Mouse (Mus musculus) lung, adult 2 months (tissue): ENCODE data around the gene Fam155a.

Experiments used
- CTCF ChIP-seq: fragments of 200-500 bp; IDR thresholded peaks from 2 replicates; pipeline ENCODE4 v1.5.1; 2011; ENCODE audit warnings: mild to moderate bottlenecking, low read length, control low read depth; ENCODE audit not compliant: insufficient read depth
- POLR2A ChIP-seq: fragments of 200-500 bp; IDR thresholded peaks from 2 replicates; pipeline ENCODE4 v1.6.1; 2011; ENCODE audit warnings: low read depth, mild to moderate bottlenecking, control low read depth, low read length, borderline replicate concordance; ENCODE audit errors: extremely low read depth

DNA sequence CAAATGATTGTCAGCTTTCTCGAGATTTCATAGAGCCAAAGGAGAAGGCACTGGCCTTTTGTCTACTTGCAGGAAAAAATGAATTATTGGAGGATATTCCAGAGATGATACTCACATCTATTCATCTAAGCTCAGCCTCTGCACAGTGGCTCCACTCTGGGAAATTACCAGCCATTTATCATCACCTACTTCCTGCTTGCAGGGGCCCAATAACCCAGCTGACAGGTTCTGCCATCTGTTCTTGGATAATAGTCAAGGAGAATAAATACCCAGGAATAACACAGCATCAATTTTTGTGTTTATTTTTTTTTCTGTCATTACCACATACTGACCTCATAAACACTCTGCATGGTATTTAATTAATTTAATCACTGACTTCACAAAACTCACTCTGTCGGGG lies 249.4 kb downstream of the Fam155a start:
- TF ChIP-seq CTCF: no peak
- no peak for TF ChIP-seq POLR2A
